Mouse (Mus musculus): ENCODE measurements around the gene Accsl.

GRCm38 (mm10) chr2:93913552-93913951 lies 44.6 kb upstream of the Accsl start:
- no peak for TF ChIP-seq EP300 (optimal IDR thresholded peaks at IDR 0.05)
- TF ChIP-seq CTCF (IDR thresholded peaks at IDR 0.05; ENCODE audit: low read depth), result no peak

Data from stomach, postnatal 0 days (tissue).